Mouse (Mus musculus) midbrain, embryonic 11.5 days (tissue): ENCODE data around the gene Tet1. TPM values are rescaled to one million over a fixed set of nuclear protein-coding genes. Genes with fewer than 3 reads are reported as not detected.
"Not testable (repeated sequence)": the region's sequence is repeated elsewhere in the genome, so short reads cannot be mapped to it uniquely, and the experiment has no call there.

ENCODE experiments used
- ATAC-seq: fragments of 200-750 bp; cut with Nextera tagmentation; 2 replicates; pipeline ENCODE4 v1.8.0; 2017; ENCODE audit warnings: moderate TSS enrichment, moderate library complexity; ENCODE audit not compliant: low FRiP score
- DNase-seq: peaks from one replicate; pipeline ENCODE4 v3.0.0; 2015; ENCODE audit warnings: low spot score; ENCODE audit errors: missing footprints
- H3K27ac ChIP-seq: fragments of 300-500 bp; sonication (generic); 2 replicates; pipeline ENCODE4 v1.5.1; 2014; ENCODE audit warnings: low read depth, low read length
- H3K27me3 ChIP-seq: fragments of 300-500 bp; sonication (generic); 2 replicates; pipeline ENCODE4 v1.6.1; 2014; ENCODE audit warnings: mild to moderate bottlenecking, low read length, moderate library complexity, mixed read lengths; ENCODE audit not compliant: control insufficient read depth, insufficient read depth
- H3K36me3 ChIP-seq: fragments of 300-500 bp; sonication (generic); 2 replicates; pipeline ENCODE4 v1.6.1; 2014; ENCODE audit warnings: mild to moderate bottlenecking, low read length, moderate library complexity, mixed read lengths; ENCODE audit not compliant: control insufficient read depth, insufficient read depth
- H3K4me1 ChIP-seq: fragments of 300-500 bp; sonication (generic); 2 replicates; pipeline ENCODE4 v1.6.1; 2014; ENCODE audit warnings: low read length; ENCODE audit not compliant: control insufficient read depth, insufficient read depth
- H3K4me2 ChIP-seq: fragments of 300-500 bp; sonication (generic); 2 replicates; pipeline ENCODE4 v1.6.1; 2014; ENCODE audit warnings: mild to moderate bottlenecking, moderate library complexity
- H3K4me3 ChIP-seq: fragments of 300-500 bp; sonication (generic); 2 replicates; pipeline ENCODE4 v1.5.1; 2014; ENCODE audit warnings: low read depth, low read length
- H3K9ac ChIP-seq: fragments of 300-500 bp; sonication (generic); 2 replicates; pipeline ENCODE4 v1.6.1; 2014; ENCODE audit warnings: low read length
- H3K9me3 ChIP-seq: fragments of 300-500 bp; sonication (generic); 2 replicates; pipeline ENCODE4 v1.6.1; 2016; ENCODE audit warnings: low read length; ENCODE audit not compliant: control insufficient read depth
- WGBS: fragments of 180-500 bp; shearing (Covaris S2); extraction: QIAGEN DNeasy Blood & Tissue Kit; methylation state at CpG from one replicate; pipeline ENCODE4 v1.1.7; 2014; 5-methylcytosine and 5-hydroxymethylcytosine counted together
- polyA plus RNA-seq: library from polyadenylated mRNA; unstranded; fragments of >200 nt; fragmentation: Nextera tagmentation; extraction: Ambion mirVana; gene quantifications from 2 replicates; pipeline ENCODE4 v1.2.1, GENCODE M21; 2014

Gene Tet1
- polyA plus RNA-seq, result 33.3 and 36.0 TPM in 2 replicates

- H3K27ac ChIP-seq, H3K9me3 ChIP-seq, H3K9ac ChIP-seq, H3K4me1 ChIP-seq, H3K36me3 ChIP-seq, H3K27me3 ChIP-seq, H3K4me3 ChIP-seq, ATAC-seq, DNase-seq, H3K4me2 ChIP-seq: not testable (repeated sequence)
- no CpG with 5 or more reads among the region's 1 CpGs for WGBS
These were observed at the start of gene Tet1 for GRCm38 (mm10) chr10:62908896-62909295. Tet1 (minus strand) TSS chr10:62908996.

GRCm38 (mm10) chr10:62948551-62948950 lies 39.8 kb upstream of the Tet1 start:
- ATAC-seq, result no peak
- WGBS, result 95% methylated on average over 7 of the region's 7 CpGs
- H3K9ac ChIP-seq, result no peak overlapping the region

GRCm38 (mm10) chr10:62946738-62947471 lies 38.1 kb upstream of the Tet1 start, which contains the start of gene Dna2:
Dna2 (plus strand) TSS chr10:62947026.
- H3K27ac ChIP-seq, result peak within 1 kb of the TSS; percentile 77
- no peaks in the 10 kb centered on the region for H3K4me1 ChIP-seq
- H3K4me2 ChIP-seq, result peak within 1 kb of the TSS; percentile 74
- peaks cover 6% of the 10 kb centered on the region; the same call in 1 of the 2 replicates for H3K36me3 ChIP-seq
- peak within 1 kb of the TSS; percentile 87 for H3K9ac ChIP-seq
- DNase-seq (peak; percentile 98), ATAC-seq (peak; percentile 94)
- peak within 1 kb of the TSS; percentile 66 for H3K4me3 ChIP-seq
- H3K27me3 ChIP-seq, result no peaks in the 10 kb centered on the region
- under 1% methylated on average over 54 of the region's 68 CpGs for WGBS
- H3K9me3 ChIP-seq, result no peaks in the 10 kb centered on the region

More at GRCm38 (mm10) chr10:62948551-62948950, 39.8 kb upstream of the Tet1 start:
- H3K9me3 ChIP-seq, result no peaks in the 10 kb centered on the region
- no peak overlapping the region for H3K4me2 ChIP-seq
- no peaks in the 10 kb centered on the region for H3K27me3 ChIP-seq
- no peaks in the 10 kb centered on the region for H3K4me1 ChIP-seq
- no peak overlapping the region for H3K27ac ChIP-seq
- no peak for DNase-seq
- no peak overlapping the region for H3K4me3 ChIP-seq
- peaks cover 6% of the 10 kb centered on the region; the same call in 1 of the 2 replicates for H3K36me3 ChIP-seq

- 86% methylated on average over 10 of the region's 10 CpGs for WGBS
- H3K4me3 ChIP-seq, result no peak overlapping the region
- no peaks in the 10 kb centered on the region for H3K27me3 ChIP-seq
- DNase-seq (no peak), ATAC-seq (no peak)
- H3K9me3 ChIP-seq, result no peaks in the 10 kb centered on the region
- H3K4me1 ChIP-seq, result no peaks in the 10 kb centered on the region
- H3K36me3 ChIP-seq, result peaks cover 2% of the 10 kb centered on the region; the same call in 1 of the 2 replicates
- H3K27ac ChIP-seq, result no peak overlapping the region
- H3K4me2 ChIP-seq, result no peak overlapping the region
- no peak overlapping the region for H3K9ac ChIP-seq
These were observed 36.3 kb upstream of the Tet1 start for GRCm38 (mm10) chr10:62944975-62945580.

GRCm38 (mm10) chr10:62932381-62932780 lies 23.6 kb upstream of the Tet1 start:
- Histone ChIP-seq H3K27me3 (no peaks in the 10 kb centered on the region), H3K4me2 (no peak overlapping the region), H3K36me3 (peaks cover 6% of the 10 kb centered on the region; the same call in 1 of the 2 replicates), H3K9ac (no peak overlapping the region), H3K27ac (no peak overlapping the region), H3K9me3 (no peaks in the 10 kb centered on the region), H3K4me1 (no peaks in the 10 kb centered on the region), H3K4me3 (no peak overlapping the region)
- 88% methylated on average over 1 of the region's 1 CpGs for WGBS
- no peak for ATAC-seq
- no peak for DNase-seq

- DNase-seq, result no peak
- Histone ChIP-seq H3K27me3 (no peaks in the 10 kb centered on the region), H3K9me3 (no peaks in the 10 kb centered on the region), H3K4me1 (peaks cover 5% of the 10 kb centered on the region), H3K4me2 (no peak overlapping the region), H3K36me3 (peaks cover 6% of the 10 kb centered on the region; the same call in 1 of the 2 replicates), H3K27ac (no peak overlapping the region), H3K4me3 (no peak overlapping the region), H3K9ac (no peak overlapping the region)
- 89% methylated on average over 4 of the region's 4 CpGs for WGBS
- ATAC-seq, result no peak
These were observed 15.4 kb upstream of the Tet1 start for GRCm38 (mm10) chr10:62924096-62924635.

GRCm38 (mm10) chr10:62920766-62921156 lies 12.0 kb upstream of the Tet1 start:
- WGBS, result under 1% methylated on average over 29 of the region's 29 CpGs
- peak; percentile 83 for ATAC-seq
- Histone ChIP-seq H3K4me1 (peaks cover 5% of the 10 kb centered on the region), H3K4me2 (peak overlapping the region; percentile 92), H3K27ac (peak overlapping the region; percentile 67), H3K27me3 (no peaks in the 10 kb centered on the region), H3K9ac (peak overlapping the region; percentile 86), H3K36me3 (no peaks in the 10 kb centered on the region), H3K4me3 (peak overlapping the region; percentile 95), H3K9me3 (no peaks in the 10 kb centered on the region)
- DNase-seq, result no peak

- Histone ChIP-seq H3K27ac (peak within 1 kb of the TSS; percentile 67), H3K9me3 (no peaks in the 10 kb centered on the region), H3K4me2 (peak within 1 kb of the TSS; percentile 92), H3K4me3 (peak within 1 kb of the TSS; percentile 95), H3K9ac (peak within 1 kb of the TSS; percentile 86), H3K36me3 (no peaks in the 10 kb centered on the region), H3K4me1 (peaks cover 5% of the 10 kb centered on the region), H3K27me3 (no peaks in the 10 kb centered on the region)
- DNase-seq (peak; percentile 100), ATAC-seq (peak; percentile 99)
- whole genome bisulfite sequencing, result 8% methylated on average over 49 of the region's 50 CpGs
These were observed 11.3 kb upstream of the Tet1 start, which contains the start of gene Slc25a16 for GRCm38 (mm10) chr10:62919925-62920765. Slc25a16 (plus strand) TSS chr10:62920633.
